Mouse (Mus musculus) liver, postnatal 0 days (tissue): ENCODE measurements around the gene Ociad1. TPM values are rescaled to one million over a fixed set of nuclear protein-coding genes. Genes with fewer than 3 reads are reported as not detected.

Source experiments
- ATAC-seq: fragments of 200-750 bp; cut with Nextera tagmentation; 2 replicates; pipeline ENCODE4 v1.8.0; 2017; ENCODE audit warnings: mild to moderate bottlenecking, moderate library complexity
- DNase-seq: peaks from one replicate; pipeline ENCODE4 v3.0.0-alpha.2; 2016
- H3K27ac ChIP-seq: fragments of 300-500 bp; sonication (generic); 2 replicates; pipeline ENCODE4 v1.5.1; 2014; ENCODE audit warnings: antibody characterized with exemption, moderate library complexity, mild to moderate bottlenecking, low read depth
- H3K27me3 ChIP-seq: fragments of 300-500 bp; sonication (generic); 2 replicates; pipeline ENCODE4 v1.6.1; 2014; ENCODE audit warnings: low read length, control low read depth, mixed read lengths; ENCODE audit not compliant: insufficient read depth
- H3K36me3 ChIP-seq: fragments of 300-500 bp; sonication (generic); replicated peaks from 2 replicates; pipeline ENCODE4 v1.6.1; 2014; ENCODE audit warnings: mild to moderate bottlenecking, control low read depth, low read length, moderate library complexity, mixed read lengths; ENCODE audit not compliant: insufficient read depth
- H3K4me1 ChIP-seq: fragments of 300-500 bp; sonication (generic); 2 replicates; pipeline ENCODE4 v1.6.1; 2014; ENCODE audit warnings: antibody characterized with exemption, mild to moderate bottlenecking, control low read depth; ENCODE audit not compliant: insufficient read depth
- H3K4me2 ChIP-seq: fragments of 300-500 bp; sonication (generic); 2 replicates; pipeline ENCODE4 v1.6.1; 2014; ENCODE audit warnings: low read depth, mild to moderate bottlenecking, low read length, moderate library complexity, mixed read lengths
- H3K4me3 ChIP-seq: fragments of 300-500 bp; sonication (generic); 2 replicates; pipeline ENCODE4 v1.5.1; 2014; ENCODE audit warnings: low read depth, low read length
- H3K9ac ChIP-seq: fragments of 300-500 bp; sonication (generic); replicated peaks from 2 replicates; pipeline ENCODE4 v1.6.1; 2014; ENCODE audit warnings: mild to moderate bottlenecking, moderate library complexity
- H3K9me3 ChIP-seq: fragments of 300-500 bp; sonication (generic); 2 replicates; pipeline ENCODE4 v1.6.1; 2016; ENCODE audit warnings: mild to moderate bottlenecking, control low read depth, low read length, mixed read lengths
- CTCF ChIP-seq: sonication (generic); IDR thresholded peaks from 2 replicates; pipeline ENCODE4 v1.5.1; 2016; ENCODE audit warnings: antibody characterized with exemption, low read depth
- EP300 ChIP-seq: IDR thresholded peaks from 2 replicates; pipeline ENCODE4 v1.6.1; 2016; ENCODE audit warnings: antibody characterized with exemption, low read depth, mild to moderate bottlenecking
- WGBS: fragments of 180-500 bp; shearing (Covaris S2); extraction: QIAGEN DNeasy Blood & Tissue Kit; methylation state at CpG from one replicate; pipeline ENCODE4 v1.1.7; 2014; ENCODE audit not compliant: insufficient replicate concordance; 5-methylcytosine and 5-hydroxymethylcytosine counted together
- polyA plus RNA-seq: library from polyadenylated mRNA; unstranded; fragments of >200 nt; fragmentation: Nextera tagmentation; extraction: Ambion mirVana; gene quantifications from 2 replicates; pipeline ENCODE4 v1.2.1, GENCODE M21; 2015

Gene Ociad1
- polyA plus RNA-seq, 1 experiment from 2014 or later, result 98.7 TPM

GRCm38 (mm10) chr5:73254660-73255059 is 37.9 kb upstream of the Ociad1 start:
- H3K4me3 ChIP-seq, result peak overlapping the region; percentile 98
- H3K27me3 ChIP-seq, result no peaks in the 10 kb centered on the region
- H3K4me2 ChIP-seq, result peak overlapping the region; percentile 93
- 15% methylated on average over 5 of the region's 5 CpGs for WGBS
- H3K4me1 ChIP-seq, result peaks cover 20% of the 10 kb centered on the region
- peak overlapping the region; percentile 96 for H3K27ac ChIP-seq
- no peaks in the 10 kb centered on the region for H3K9me3 ChIP-seq
- TF ChIP-seq EP300 (no peak), CTCF (no peak)
- H3K9ac ChIP-seq, result peak overlapping the region; percentile 90
- no peak for ATAC-seq
- DNase-seq, result no peak
- H3K36me3 ChIP-seq, result no peaks in the 10 kb centered on the region

GRCm38 (mm10) chr5:73255321-73256251 is 37.0 kb upstream of the Ociad1 start:
- H3K9ac ChIP-seq, result peak overlapping the region; percentile 90
- no peaks in the 10 kb centered on the region for H3K36me3 ChIP-seq
- ATAC-seq, result peak; percentile 36
- peaks cover 20% of the 10 kb centered on the region for H3K4me1 ChIP-seq
- no peaks in the 10 kb centered on the region for H3K27me3 ChIP-seq
- 2% methylated on average over 106 of the region's 129 CpGs for WGBS
- peak overlapping the region; percentile 96 for H3K27ac ChIP-seq
- peak overlapping the region; percentile 98 for H3K4me3 ChIP-seq
- TF ChIP-seq CTCF, result no peak; the same call in 1 of the 2 replicates
- TF ChIP-seq EP300, result no peak
- DNase-seq, result peak; percentile 69
- H3K4me2 ChIP-seq, result peak overlapping the region; percentile 93
- no peaks in the 10 kb centered on the region for H3K9me3 ChIP-seq

- Histone ChIP-seq H3K9me3 (no peaks in the 10 kb centered on the region), H3K27me3 (no peaks in the 10 kb centered on the region), H3K4me3 (peak within 1 kb of the TSS; percentile 98), H3K9ac (peak within 1 kb of the TSS; percentile 90), H3K4me2 (peak within 1 kb of the TSS; percentile 93), H3K27ac (peak within 1 kb of the TSS; percentile 96), H3K36me3 (no peaks in the 10 kb centered on the region), H3K4me1 (peaks cover 20% of the 10 kb centered on the region)
- DNase-seq, result peak; percentile 100
- ATAC-seq, result peak; percentile 97
- no peak for TF ChIP-seq CTCF
- WGBS, result under 1% methylated on average over 43 of the region's 44 CpGs
Observed at GRCm38 (mm10) chr5:73256352-73257065, 36.1 kb upstream of the Ociad1 start, which contains the start of gene Fryl. TSS of gene Fryl (minus strand) at chr5:73256619.

- WGBS, result under 1% methylated on average over 11 of the region's 11 CpGs
- Histone ChIP-seq H3K4me1 (peaks cover 20% of the 10 kb centered on the region), H3K27me3 (no peaks in the 10 kb centered on the region), H3K36me3 (no peaks in the 10 kb centered on the region), H3K9me3 (no peaks in the 10 kb centered on the region), H3K9ac (peak overlapping the region; percentile 55), H3K27ac (peak overlapping the region; percentile 68), H3K4me2 (peak overlapping the region; percentile 86), H3K4me3 (peak overlapping the region; percentile 55)
- DNase-seq (no peak), ATAC-seq (no peak)
- TF ChIP-seq CTCF (no peak), EP300 (0 out of 2 replicates have a peak, but pooled peaks have one; percentile 22)
Observed at GRCm38 (mm10) chr5:73257096-73257495, 35.5 kb upstream of the Ociad1 start.

- WGBS, result 36% methylated on average over 8 of the region's 8 CpGs
- ATAC-seq (no peak), DNase-seq (no peak)
- Histone ChIP-seq H3K4me3 (peak overlapping the region; percentile 55), H3K27me3 (no peaks in the 10 kb centered on the region), H3K9me3 (no peaks in the 10 kb centered on the region), H3K36me3 (no peaks in the 10 kb centered on the region), H3K27ac (0 out of 2 replicates have a peak overlapping the region, but pooled peaks have one; percentile 68), H3K9ac (peak overlapping the region; percentile 55), H3K4me2 (peak overlapping the region; percentile 86), H3K4me1 (peaks cover 20% of the 10 kb centered on the region)
- no peak for TF ChIP-seq EP300
Observed at GRCm38 (mm10) chr5:73257723-73258122, 34.9 kb upstream of the Ociad1 start.

GRCm38 (mm10) chr5:73264122-73264521 is 28.5 kb upstream of the Ociad1 start:
- H3K4me1 ChIP-seq, result no peaks in the 10 kb centered on the region
- ATAC-seq (no peak), DNase-seq (no peak)
- H3K36me3 ChIP-seq, result no peaks in the 10 kb centered on the region
- no peak overlapping the region for H3K4me2 ChIP-seq
- WGBS, result 86% methylated on average over 3 of the region's 5 CpGs
- H3K4me3 ChIP-seq, result no peak overlapping the region
- no peaks in the 10 kb centered on the region for H3K27me3 ChIP-seq
- H3K9me3 ChIP-seq, result no peaks in the 10 kb centered on the region
- TF ChIP-seq EP300 (no peak), CTCF (no peak)
- H3K27ac ChIP-seq, result no peak overlapping the region
- H3K9ac ChIP-seq, result no peak overlapping the region
